Mouse (Mus musculus): ENCODE data around the gene Lrrc51. TPM values are rescaled to one million over a fixed set of nuclear protein-coding genes. Genes with fewer than 3 reads are reported as not detected.

The Lrrc51 gene
- polyA plus RNA-seq, 2 experiments, result 1.4 to 2.1 TPM

DNA sequence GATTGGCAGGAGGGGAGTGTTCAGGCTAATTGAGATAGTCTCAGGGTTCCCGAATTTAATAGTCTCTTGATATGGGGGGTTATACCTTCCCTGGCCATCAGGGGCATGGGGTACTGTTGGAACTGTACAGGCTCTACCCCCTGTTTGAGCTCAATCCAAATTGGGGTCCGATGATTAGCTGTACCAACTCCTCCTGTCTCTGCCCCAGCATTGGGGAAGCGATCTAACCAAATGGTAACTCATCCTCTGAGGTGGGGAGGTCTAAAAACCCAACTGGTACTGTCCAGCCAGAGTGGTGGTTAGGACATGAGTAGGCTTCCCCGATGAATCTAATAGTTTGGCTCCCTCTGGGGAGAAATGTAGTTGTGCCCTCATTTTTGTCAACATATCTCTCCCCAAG is 3.3 kb upstream of the Lrrc51 start:
- no peak for DNase-seq (ENCODE audit: low read depth in 3 of 3, low spot score in 3 of 3)
- Histone ChIP-seq H3K9ac (replicated peaks) (no peak overlapping the region), H3K27ac (no peak overlapping the region), H3K27me3 (ENCODE audit: control insufficient read depth, insufficient read depth, low read length) (no peaks in the 10 kb centered on the region), H3K9me3 (ENCODE audit: control insufficient read depth, low read length) (no peaks in the 10 kb centered on the region), H3K4me1 (replicated peaks; ENCODE audit: control insufficient read depth in 2 of 2, insufficient read depth in 2 of 2, low read length in 1 of 2) (peaks cover 16 to 27% of the 10 kb centered on the region in 2 experiments), H3K36me3 (replicated peaks; ENCODE audit: control insufficient read depth, insufficient read depth, low read depth) (peaks cover 6% of the 10 kb centered on the region; the same call in 1 of the 2 replicates), H3K4me3 (ENCODE audit: insufficient read depth in 1 of 2, low read depth in 2 of 2, low read length in 2 of 2) (no peak overlapping the region), H3K4me2 (ENCODE audit: low read depth) (no peak overlapping the region)
- TF ChIP-seq CTCF (IDR thresholded peaks at IDR 0.05; ENCODE audit: low read depth) (no peak), EP300 (IDR thresholded peaks at IDR 0.05; ENCODE audit: low read depth) (no peak)
- WGBS (ENCODE audit: insufficient replicate concordance), result 91% methylated on average over 4 of the region's 4 CpGs
- ATAC-seq (ENCODE audit: insufficient read depth), result no peak

DNA sequence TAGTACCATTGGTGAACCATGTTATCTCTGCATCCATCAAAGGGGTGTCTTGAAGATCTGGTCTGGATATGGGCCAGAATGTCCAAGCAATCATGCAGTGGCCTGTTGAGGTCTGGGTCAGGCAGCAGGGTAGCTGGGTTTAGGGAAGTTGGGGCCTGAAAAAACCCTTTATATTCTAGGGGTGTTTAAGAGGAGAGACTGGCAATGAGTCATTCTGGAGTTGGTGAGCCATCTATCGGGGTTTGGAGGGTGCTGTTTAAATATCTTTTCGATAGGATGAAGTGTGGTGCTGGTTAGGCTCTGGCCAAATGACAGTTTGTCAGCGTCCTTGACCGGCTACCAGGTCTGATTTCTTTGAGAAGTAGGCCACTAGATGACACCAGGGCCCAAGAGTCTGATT is 2.3 kb upstream of the Lrrc51 start:
- no peak for DNase-seq (ENCODE audit: low read depth in 3 of 3, low spot score in 3 of 3)
- Histone ChIP-seq H3K4me3 (ENCODE audit: insufficient read depth in 1 of 2, low read depth in 2 of 2, low read length in 2 of 2) (peak overlapping the region; percentile 11 to 73; a peak in 3 of 4 replicates), H3K4me2 (ENCODE audit: low read depth) (peak overlapping the region; percentile 96), H3K36me3 (replicated peaks; ENCODE audit: control insufficient read depth, insufficient read depth, low read depth) (peaks cover 6% of the 10 kb centered on the region; the same call in 1 of the 2 replicates), H3K4me1 (replicated peaks; ENCODE audit: control insufficient read depth in 2 of 2, insufficient read depth in 2 of 2, low read length in 1 of 2) (peaks cover 16 to 20% of the 10 kb centered on the region in 2 experiments), H3K9ac (replicated peaks) (peak overlapping the region; percentile 81; the same call in 1 of the 2 replicates), H3K27me3 (ENCODE audit: control insufficient read depth, insufficient read depth, low read length) (no peaks in the 10 kb centered on the region), H3K9me3 (ENCODE audit: control insufficient read depth, low read length) (no peaks in the 10 kb centered on the region), H3K27ac (no peak overlapping the region)
- TF ChIP-seq EP300 (IDR thresholded peaks at IDR 0.05; ENCODE audit: low read depth) (no peak), CTCF (IDR thresholded peaks at IDR 0.05; ENCODE audit: low read depth) (no peak)
- no peak for ATAC-seq (ENCODE audit: insufficient read depth)
- 88% methylated on average over 4 of the region's 4 CpGs for WGBS (ENCODE audit: insufficient replicate concordance)

DNA sequence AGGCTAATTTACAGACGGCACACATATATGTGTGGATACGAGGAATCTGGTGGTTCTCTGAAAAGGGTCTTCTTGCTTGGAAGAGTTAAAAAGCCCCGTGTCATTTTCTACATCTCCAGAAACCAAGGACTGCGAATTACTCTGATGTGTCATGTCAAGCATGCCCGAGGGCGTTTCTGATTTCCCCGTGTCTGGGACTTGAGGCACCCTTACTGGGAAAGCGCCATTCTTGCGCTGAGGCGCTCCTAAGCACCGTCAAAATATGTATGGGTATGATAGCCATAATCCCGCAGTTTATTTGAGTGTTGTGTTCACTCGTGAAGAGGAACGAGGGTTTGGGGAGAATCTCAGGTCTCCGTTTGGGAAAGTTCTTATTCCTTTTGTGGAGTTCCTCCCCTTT is 395 bp downstream of the Lrrc51 start:
- WGBS (ENCODE audit: insufficient replicate concordance), result 1% methylated on average over 15 of the region's 15 CpGs
- DNase-seq (ENCODE audit: low read depth in 3 of 3, low spot score in 3 of 3), result peak; percentile 20 to 57 (median 22)

DNA sequence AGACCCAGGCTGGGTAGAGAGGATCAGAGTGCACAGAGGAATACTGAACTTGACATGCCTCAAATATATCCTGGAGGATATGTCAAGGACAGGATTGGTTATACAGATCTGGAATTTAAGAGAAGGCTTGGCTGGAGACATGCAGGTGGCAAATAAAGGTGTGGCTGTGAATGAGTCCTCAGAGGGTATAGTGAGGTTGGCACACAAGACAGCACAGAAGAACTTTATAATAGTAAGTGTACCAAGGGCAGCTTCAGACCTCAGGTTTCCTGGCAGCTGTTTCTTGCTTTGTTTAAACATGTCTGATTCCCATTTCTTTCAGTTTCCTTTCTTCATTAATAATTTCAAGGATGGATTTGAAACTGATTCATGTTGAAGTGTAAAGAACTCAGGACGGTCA is 1.1 kb downstream of the Lrrc51 start:
- Histone ChIP-seq H3K27me3 (ENCODE audit: control insufficient read depth, insufficient read depth, low read length) (no peaks in the 10 kb centered on the region), H3K9me3 (ENCODE audit: control insufficient read depth, low read length) (no peaks in the 10 kb centered on the region), H3K27ac (no peak overlapping the region; the same call in 1 of the 2 replicates), H3K9ac (replicated peaks) (no peak overlapping the region; the same call in 1 of the 2 replicates), H3K4me3 (ENCODE audit: insufficient read depth in 1 of 2, low read depth in 2 of 2, low read length in 2 of 2) (peak overlapping the region in 1 of 2 experiments; percentile 73; a peak in 2 of 4 replicates), H3K36me3 (replicated peaks; ENCODE audit: control insufficient read depth, insufficient read depth, low read depth) (no peaks in the 10 kb centered on the region; the same call in 1 of the 2 replicates), H3K4me2 (ENCODE audit: low read depth) (peak overlapping the region; percentile 96), H3K4me1 (replicated peaks; ENCODE audit: control insufficient read depth in 2 of 2, insufficient read depth in 2 of 2, low read length in 1 of 2) (peaks cover 16% of the 10 kb centered on the region in 2 experiments)
- DNase-seq (ENCODE audit: low read depth in 3 of 3, low spot score in 3 of 3) (no peak), ATAC-seq (ENCODE audit: insufficient read depth) (no peak)
- no peak for TF ChIP-seq EP300 (IDR thresholded peaks at IDR 0.05; ENCODE audit: low read depth)
- no peak for TF ChIP-seq CTCF (IDR thresholded peaks at IDR 0.05; ENCODE audit: low read depth)
- WGBS (ENCODE audit: insufficient replicate concordance), result 64% methylated on average over 1 of the region's 1 CpGs

More for the DNA sequence above, 395 bp downstream of the Lrrc51 start:
- Histone ChIP-seq H3K27me3 (ENCODE audit: control insufficient read depth, insufficient read depth, low read length) (no peaks in the 10 kb centered on the region), H3K9me3 (ENCODE audit: control insufficient read depth, low read length) (no peaks in the 10 kb centered on the region), H3K36me3 (replicated peaks; ENCODE audit: control insufficient read depth, insufficient read depth, low read depth) (no peaks in the 10 kb centered on the region; the same call in 1 of the 2 replicates), H3K27ac (peak overlapping the region; percentile 92), H3K4me1 (replicated peaks; ENCODE audit: control insufficient read depth in 2 of 2, insufficient read depth in 2 of 2, low read length in 1 of 2) (peaks cover 16 to 18% of the 10 kb centered on the region in 2 experiments), H3K4me3 (ENCODE audit: insufficient read depth in 1 of 2, low read depth in 2 of 2, low read length in 2 of 2) (peak overlapping the region; percentile 73 to 92), H3K4me2 (ENCODE audit: low read depth) (peak overlapping the region; percentile 96), H3K9ac (replicated peaks) (peak overlapping the region; percentile 86)
- ATAC-seq (ENCODE audit: insufficient read depth), result peak; percentile 53
- TF ChIP-seq EP300 (IDR thresholded peaks at IDR 0.05; ENCODE audit: low read depth) (no peak), CTCF (IDR thresholded peaks at IDR 0.05; ENCODE audit: low read depth) (no peak)

DNA sequence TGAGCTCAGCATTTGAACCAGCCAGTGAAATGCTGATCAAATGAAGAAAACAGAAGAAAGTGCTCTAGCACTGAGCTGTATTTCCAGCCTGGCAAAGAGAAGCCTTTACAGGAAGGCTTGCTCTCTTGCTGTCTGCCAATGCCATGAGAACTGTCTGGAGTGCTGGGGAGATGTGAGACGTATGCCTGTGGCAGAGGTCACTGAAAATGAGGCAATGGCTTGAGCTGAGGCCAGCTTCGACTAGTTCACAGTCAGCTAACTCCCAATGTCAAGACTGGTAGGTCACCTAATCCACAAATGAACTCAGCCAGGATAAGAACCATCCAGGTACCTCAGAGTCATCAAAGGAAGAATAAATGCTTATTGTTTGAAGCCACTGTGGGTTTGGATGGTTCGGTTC is 5.6 kb downstream of the Lrrc51 start:
- no peaks in the 10 kb centered on the region for H3K9me3 ChIP-seq (ENCODE audit: control insufficient read depth, low read length)
- DNase-seq (ENCODE audit: low read depth in 3 of 3, low spot score in 3 of 3), result no peak
- H3K4me1 ChIP-seq (replicated peaks; ENCODE audit: control insufficient read depth in 2 of 2, insufficient read depth in 2 of 2, low read length in 1 of 2), result peaks cover 3 to 5% of the 10 kb centered on the region in 2 experiments; a peak in 3 of 4 replicates
- ATAC-seq (ENCODE audit: insufficient read depth), result no peak
- H3K27ac ChIP-seq, result no peak overlapping the region
- H3K4me3 ChIP-seq (ENCODE audit: insufficient read depth in 1 of 2, low read depth in 2 of 2, low read length in 2 of 2), result no peak overlapping the region
- no peak overlapping the region for H3K4me2 ChIP-seq (ENCODE audit: low read depth)
- WGBS (ENCODE audit: insufficient replicate concordance), result 77% methylated on average over 3 of the region's 3 CpGs
- no peak for TF ChIP-seq EP300 (IDR thresholded peaks at IDR 0.05; ENCODE audit: low read depth)
- TF ChIP-seq CTCF (IDR thresholded peaks at IDR 0.05; ENCODE audit: low read depth), result no peak
- H3K36me3 ChIP-seq (replicated peaks; ENCODE audit: control insufficient read depth, insufficient read depth, low read depth), result no peaks in the 10 kb centered on the region
- no peaks in the 10 kb centered on the region for H3K27me3 ChIP-seq (ENCODE audit: control insufficient read depth, insufficient read depth, low read length)
- no peak overlapping the region for H3K9ac ChIP-seq (replicated peaks)

Data from liver, embryonic 14.5 days (tissue).